Mouse (Mus musculus) liver, embryonic 18 days (tissue): ENCODE data around the gene Prkar2a. TPM values are rescaled to one million over a fixed set of nuclear protein-coding genes. Genes with fewer than 3 reads are reported as not detected.

ENCODE experiments used
- polyA plus RNA-seq: library from polyadenylated mRNA; depleted of rRNA; stranded (reverse); fragments of >200 nt; gene quantifications from 2 replicates; pipeline ENCODE4 v1.2.3, GENCODE M21; 2012; rRNA removed

Prkar2a gene
- 8.4 and 9.1 TPM in 2 replicates for polyA plus RNA-seq

GRCm38 (mm10) chr9:108689106-108689505 lies at the start of gene Prkar2a:
Gene Prkar2a, plus strand, starts transcription at chr9:108689314.

GRCm38 (mm10) chr9:108648611-108649560 lies 40.2 kb upstream of the Prkar2a start, which contains the start of gene Arih2:
Gene Arih2, minus strand, starts transcription at chr9:108649386.

GRCm38 (mm10) chr9:108661677-108662612 lies 27.2 kb upstream of the Prkar2a start, which contains the start of gene Slc25a20:
Gene Slc25a20, plus strand, starts transcription at chr9:108662088.

GRCm38 (mm10) chr9:108783548-108784463 lies 94.7 kb downstream of the Prkar2a start, which contains the start of gene Ip6k2:
Gene Ip6k2, plus strand, starts transcription at chr9:108783796.

Other genes starting within 250 kb of the Prkar2a start
- 9.5 TPM in 2 replicates for gene Ccdc71, start 228.8 kb upstream of the Prkar2a start, polyA plus RNA-seq
- gene Klhdc8b, start 227.7 kb upstream of the Prkar2a start, polyA plus RNA-seq, result 18.4 and 25.3 TPM in 2 replicates
- 9.6 and 10.7 TPM in 2 replicates for gene Lamb2, start 209.6 kb upstream of the Prkar2a start, polyA plus RNA-seq
- 32.7 and 42.1 TPM in 2 replicates for gene Usp19, start 198.7 kb upstream of the Prkar2a start, polyA plus RNA-seq
- gene Qars, start 181.6 kb upstream of the Prkar2a start, polyA plus RNA-seq, result 68.5 and 88.3 TPM in 2 replicates
- 32.6 and 35.7 TPM in 2 replicates for gene Qrich1, start 172.5 kb upstream of the Prkar2a start, polyA plus RNA-seq
- 65.6 and 75.3 TPM in 2 replicates for gene Impdh2, start 129.0 kb upstream of the Prkar2a start, polyA plus RNA-seq
- 9.6 and 9.7 TPM in 2 replicates for gene Ndufaf3, start 121.9 kb upstream of the Prkar2a start, polyA plus RNA-seq
- 39.3 and 41.8 TPM in 2 replicates for gene Dalrd3, start 119.4 kb upstream of the Prkar2a start, polyA plus RNA-seq
- 6.5 and 7.2 TPM in 2 replicates for gene Wdr6, start 110.6 kb upstream of the Prkar2a start, polyA plus RNA-seq
- 0.40 and 0.41 TPM in 2 replicates for gene P4htm, start 91.6 kb upstream of the Prkar2a start, polyA plus RNA-seq
- 17.4 and 18.2 TPM in 2 replicates for gene Arih2, start 39.9 kb upstream of the Prkar2a start, polyA plus RNA-seq
- 25.2 and 27.9 TPM in 2 replicates for gene Slc25a20, start 27.2 kb upstream of the Prkar2a start, polyA plus RNA-seq
- gene Ip6k2, start 94.5 kb downstream of the Prkar2a start, polyA plus RNA-seq, result 51.0 and 53.0 TPM in 2 replicates
- 3.3 and 3.4 TPM in 2 replicates for gene Nckipsd, start 119.1 kb downstream of the Prkar2a start, polyA plus RNA-seq
- gene Celsr3, start 137.0 kb downstream of the Prkar2a start, polyA plus RNA-seq, result 0.41 and 0.63 TPM in 2 replicates
- gene Slc26a6, start 164.0 kb downstream of the Prkar2a start, polyA plus RNA-seq, result 2.7 and 2.8 TPM in 2 replicates
- 0.04 TPM in 1 of 2 replicates, not detected in the other for gene Tmem89, start 225.3 kb downstream of the Prkar2a start, polyA plus RNA-seq
- 224 and 244 TPM in 2 replicates for gene Uqcrc1, start 247.3 kb downstream of the Prkar2a start, polyA plus RNA-seq